Mouse (Mus musculus) layer of hippocampus, postnatal 14 days (tissue): Measurements from ENCODE around the gene Gm3159. TPM values are rescaled to one million over a fixed set of nuclear protein-coding genes. Genes with fewer than 3 reads are reported as not detected.
"Not testable (repeated sequence)": the region's sequence is repeated elsewhere in the genome, so short reads cannot be mapped to it uniquely, and the experiment has no call there.

Source experiments
- DNase-seq, 2 experiments: peaks; one replicate each; pipeline ENCODE4 v3.0.0; 2021 to 2022; ENCODE audit warnings: low spot score in 2 of 2, mixed read lengths in 1 of 2
- long read RNA-seq, 2 experiments: library from polyadenylated mRNA; stranded (forward); transcript quantifications; one replicate each; pipeline ENCODE4 v2.0.0; 2021
- total RNA-seq, 2 experiments: library from RNA; stranded (reverse); gene quantifications; 2 replicates each; pipeline ENCODE4 v1.2.3; 2021

The Gm3159 gene
- not detected for total RNA-seq
- long read RNA-seq, experiment 1, result 0 reads
- long read RNA-seq, experiment 2, result 0 reads

DNA sequence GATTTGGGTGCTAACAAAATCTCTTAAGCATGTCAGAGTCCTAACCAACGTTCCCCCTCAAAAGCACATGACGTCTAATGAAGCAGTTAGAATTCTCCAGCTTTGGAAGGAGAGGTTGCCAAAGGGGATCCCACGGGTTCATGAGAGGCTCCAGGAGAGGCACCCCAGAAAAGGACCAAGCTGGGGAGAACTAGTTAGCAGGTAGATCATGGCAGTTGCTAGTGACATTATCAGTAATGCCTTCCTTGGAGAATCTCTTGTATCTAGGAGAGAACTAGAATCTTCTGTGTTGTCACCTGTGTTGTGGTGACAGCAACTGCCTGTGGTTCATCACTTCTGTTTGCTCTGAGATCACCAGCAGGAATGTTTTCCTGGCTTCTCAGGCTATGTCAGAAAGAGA lies at the start of gene Gm3159:
TSS of gene Gm3159 (plus strand) at position 301 of the 400 bp plus-strand sequence.
- not testable (repeated sequence) for DNase-seq

DNA sequence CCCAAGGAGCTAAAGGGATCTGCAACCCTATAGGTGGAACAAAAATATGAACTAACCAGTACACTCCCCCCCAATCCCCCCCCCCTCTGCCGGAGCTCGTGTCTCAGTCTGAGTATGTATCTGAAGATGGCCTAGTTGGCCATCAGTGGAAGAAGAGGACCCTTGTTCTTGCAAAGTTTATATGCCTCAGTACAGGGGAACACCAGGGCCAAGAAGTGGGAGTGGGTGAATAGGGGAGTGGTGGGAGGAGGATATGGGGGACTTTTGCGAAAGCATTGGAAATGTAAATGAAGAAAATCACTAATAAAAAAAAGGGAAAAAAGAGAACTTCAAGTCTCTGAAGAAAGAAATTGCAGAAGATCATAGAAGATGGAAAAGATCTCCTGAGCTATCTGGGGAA lies 28.3 kb upstream of the Gm3159 start:
- DNase-seq, result not testable (repeated sequence)

DNA sequence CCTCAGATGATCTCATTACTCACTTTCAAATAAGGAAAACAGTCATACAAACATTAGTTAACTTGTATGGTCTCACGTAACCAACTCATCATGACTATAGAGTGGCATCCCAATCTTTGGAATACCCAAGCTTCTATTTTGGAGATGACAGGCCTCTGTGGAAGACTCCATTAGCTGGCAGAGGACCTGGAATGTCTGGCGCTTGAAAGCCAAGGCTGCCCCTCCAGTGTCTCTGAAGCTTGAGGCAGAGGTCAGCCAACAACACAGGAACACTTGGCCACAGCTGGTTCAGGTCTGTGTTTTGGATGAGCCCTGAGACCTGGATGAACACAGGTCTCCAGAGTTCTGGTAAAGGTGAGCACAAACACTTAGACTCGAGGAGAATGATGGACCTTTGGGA lies 27.6 kb upstream of the Gm3159 start:
- DNase-seq, result not testable (repeated sequence)

DNA sequence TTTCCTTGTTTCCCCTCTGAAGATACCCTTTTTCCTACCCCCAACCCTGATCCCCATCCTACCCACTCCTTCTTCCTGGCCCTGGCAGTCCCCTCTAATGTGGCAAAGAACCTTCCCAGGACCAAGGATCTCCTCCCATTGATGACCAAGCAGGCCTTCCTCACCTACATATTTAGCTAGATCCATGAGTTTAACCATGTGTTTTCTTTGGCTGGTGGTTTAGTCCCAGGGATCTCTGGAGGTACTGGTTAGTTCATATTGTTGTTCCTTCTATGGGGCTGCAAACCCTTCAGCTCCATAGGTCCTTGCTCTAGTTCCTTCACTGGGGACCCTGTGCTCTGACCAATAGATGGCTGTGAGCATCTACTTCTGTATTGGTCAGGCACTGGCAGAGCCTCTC lies 19.5 kb upstream of the Gm3159 start:
- DNase-seq, result not testable (repeated sequence)

DNA sequence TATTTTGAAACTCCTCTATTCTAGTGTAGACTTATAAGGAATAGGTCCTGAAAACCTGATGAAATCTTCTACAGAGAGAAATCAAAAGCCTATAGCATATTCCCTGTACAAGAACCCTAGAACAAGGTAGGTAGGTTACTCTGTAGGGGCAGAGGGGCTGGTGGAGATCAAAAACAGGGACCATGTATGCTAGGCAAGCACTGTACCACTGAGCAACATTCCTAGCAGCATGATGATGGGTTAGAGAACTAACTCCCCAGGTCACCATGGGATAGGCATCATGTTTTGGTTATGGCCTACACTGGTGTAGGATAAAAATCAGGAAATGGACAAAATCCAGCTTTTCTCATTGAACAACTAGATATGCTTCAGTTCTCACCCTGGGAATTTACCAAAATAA lies 11.7 kb upstream of the Gm3159 start:
- DNase-seq, result not testable (repeated sequence)

DNA sequence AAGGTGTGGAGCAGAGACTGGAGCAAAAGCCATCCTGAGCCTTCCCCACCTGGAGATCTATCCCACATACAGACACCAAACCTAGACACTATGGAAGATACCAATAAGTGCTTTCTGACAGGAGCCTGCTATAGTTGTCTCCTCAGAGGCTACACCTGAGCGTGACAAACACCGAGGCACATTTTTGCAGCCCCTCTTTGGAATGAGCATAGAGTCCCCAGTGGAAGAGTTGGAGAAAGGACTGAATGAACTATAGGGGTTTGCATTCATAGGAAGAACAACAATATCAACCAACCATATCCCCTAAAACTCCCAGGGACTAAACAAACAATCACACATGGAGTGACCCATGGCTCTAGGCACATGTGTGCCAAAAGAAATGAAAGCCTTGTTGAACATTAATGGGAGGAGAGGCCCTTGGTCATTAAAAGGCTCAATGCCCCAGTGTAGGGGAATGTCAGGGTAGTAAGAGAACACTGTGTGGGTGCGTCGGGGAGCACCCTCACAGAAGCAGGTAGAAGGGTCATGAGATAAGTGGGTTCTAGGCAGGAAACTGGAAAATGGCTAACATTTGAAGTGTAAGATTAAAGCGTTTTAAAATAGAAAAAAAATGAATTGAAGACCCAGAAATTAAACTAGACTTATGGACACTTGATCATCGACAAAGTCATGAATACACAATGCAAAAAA lies 4.3 kb upstream of the Gm3159 start:
- not testable (repeated sequence) for DNase-seq

DNA sequence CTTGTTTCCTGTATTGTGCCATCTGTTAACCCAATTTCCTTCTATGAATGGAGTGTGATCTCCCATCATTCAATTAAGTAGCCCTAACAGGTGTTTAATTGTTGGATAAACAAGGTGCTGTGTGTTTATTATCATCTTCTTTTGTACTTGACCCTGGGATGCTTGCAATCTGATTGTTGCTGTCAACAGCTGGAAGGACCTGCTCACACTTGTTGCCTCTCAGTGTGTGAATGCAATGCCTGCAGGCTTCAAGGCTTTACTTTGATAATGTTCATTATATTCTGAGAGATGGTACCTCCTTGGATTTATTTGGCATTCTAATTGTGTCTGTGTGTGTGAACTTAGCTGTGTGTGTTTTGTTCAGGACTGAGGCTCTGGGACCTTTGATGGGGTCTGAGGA lies 1.3 kb downstream of the Gm3159 start:
- DNase-seq, result not testable (repeated sequence)

DNA sequence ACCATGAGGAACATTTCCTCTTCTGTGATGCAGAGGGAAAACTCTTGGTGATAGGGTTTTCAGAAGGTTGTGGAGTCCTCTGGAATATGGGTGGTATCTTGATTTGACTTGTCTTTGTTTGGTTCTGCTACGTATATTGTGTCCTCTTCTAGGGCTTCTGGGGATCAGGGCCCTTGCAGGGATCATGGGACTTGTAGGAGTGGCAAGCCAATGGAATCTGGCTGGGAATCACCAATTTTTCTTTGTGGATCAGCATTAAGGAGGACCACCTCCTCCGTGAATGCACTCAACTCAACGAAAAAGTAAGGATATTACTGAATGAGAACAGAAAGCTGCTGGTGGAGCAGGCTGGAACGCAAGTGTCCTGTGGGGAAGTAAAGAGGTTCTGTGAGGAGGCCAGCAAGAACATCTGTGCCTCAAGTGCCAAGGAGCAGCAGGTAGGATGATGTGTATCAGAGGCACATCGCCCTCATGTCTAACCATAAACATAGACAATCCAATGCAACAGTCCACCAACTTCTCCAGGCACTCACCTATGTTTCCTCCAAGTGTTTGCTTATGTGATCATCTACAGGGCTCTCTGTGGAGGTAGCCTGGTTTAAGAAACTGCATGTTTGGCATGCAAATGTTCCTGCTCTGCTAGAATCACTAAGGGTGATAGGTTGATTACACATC lies 2.9 kb downstream of the Gm3159 start:
- not testable (repeated sequence) for DNase-seq

DNA sequence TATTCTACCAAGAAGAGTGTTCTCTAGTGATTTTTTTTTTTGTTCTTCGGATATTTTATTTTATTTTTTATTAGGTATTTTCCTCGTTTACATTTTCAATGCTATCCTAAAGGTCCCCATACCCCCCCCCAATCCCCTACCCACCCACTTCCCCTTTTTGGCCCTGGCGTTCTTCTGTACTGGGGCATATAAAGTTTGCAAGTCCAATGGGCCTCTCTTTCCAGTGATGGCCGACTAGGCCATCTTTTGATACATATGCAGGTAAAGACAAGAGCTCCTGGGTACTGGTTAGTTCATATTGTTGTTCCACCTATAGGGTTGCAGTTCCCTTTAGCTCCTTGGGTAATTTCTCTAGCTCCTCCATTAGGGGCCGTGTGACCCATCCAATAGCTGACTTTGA lies 3.9 kb downstream of the Gm3159 start:
- DNase-seq, result not testable (repeated sequence)

DNA sequence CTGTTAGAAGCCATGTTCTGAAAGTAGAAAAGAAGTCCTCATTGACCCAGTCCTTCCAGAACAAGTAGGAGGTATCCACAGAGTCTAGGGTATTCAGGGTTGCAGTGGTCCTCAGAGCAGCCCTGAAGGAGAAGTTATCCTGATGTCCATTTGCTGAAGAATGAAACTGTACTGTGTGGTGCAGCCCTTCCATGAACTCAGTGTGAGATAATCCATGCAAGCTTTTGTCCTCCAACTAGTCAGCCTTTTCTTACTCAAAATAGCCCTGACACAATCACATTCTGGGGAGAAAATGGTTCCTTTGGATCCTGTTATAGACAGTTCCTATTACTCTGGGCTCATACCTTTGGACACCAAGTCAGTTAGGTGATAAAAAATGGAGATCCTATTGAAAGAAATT lies 6.5 kb downstream of the Gm3159 start:
- DNase-seq, result not testable (repeated sequence)

DNA sequence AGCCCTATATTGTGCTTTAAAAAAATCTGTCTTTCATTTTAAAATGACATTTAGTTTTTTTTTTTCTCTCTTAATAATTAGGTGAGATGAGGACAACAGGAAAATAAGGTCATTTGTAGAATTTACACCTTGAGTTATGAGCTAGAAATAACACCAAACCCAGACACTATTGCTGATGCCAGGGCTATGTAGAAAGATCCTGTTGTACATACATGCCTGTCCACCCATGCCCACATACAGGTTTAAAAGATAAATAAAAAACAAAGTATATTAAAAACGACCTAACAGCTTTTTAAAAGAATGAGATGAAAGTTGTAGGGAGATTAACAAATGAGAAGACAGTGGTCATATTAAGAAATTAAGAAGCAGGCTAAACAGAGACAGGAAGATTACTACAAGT lies 12.6 kb downstream of the Gm3159 start:
- DNase-seq, result not testable (repeated sequence)

DNA sequence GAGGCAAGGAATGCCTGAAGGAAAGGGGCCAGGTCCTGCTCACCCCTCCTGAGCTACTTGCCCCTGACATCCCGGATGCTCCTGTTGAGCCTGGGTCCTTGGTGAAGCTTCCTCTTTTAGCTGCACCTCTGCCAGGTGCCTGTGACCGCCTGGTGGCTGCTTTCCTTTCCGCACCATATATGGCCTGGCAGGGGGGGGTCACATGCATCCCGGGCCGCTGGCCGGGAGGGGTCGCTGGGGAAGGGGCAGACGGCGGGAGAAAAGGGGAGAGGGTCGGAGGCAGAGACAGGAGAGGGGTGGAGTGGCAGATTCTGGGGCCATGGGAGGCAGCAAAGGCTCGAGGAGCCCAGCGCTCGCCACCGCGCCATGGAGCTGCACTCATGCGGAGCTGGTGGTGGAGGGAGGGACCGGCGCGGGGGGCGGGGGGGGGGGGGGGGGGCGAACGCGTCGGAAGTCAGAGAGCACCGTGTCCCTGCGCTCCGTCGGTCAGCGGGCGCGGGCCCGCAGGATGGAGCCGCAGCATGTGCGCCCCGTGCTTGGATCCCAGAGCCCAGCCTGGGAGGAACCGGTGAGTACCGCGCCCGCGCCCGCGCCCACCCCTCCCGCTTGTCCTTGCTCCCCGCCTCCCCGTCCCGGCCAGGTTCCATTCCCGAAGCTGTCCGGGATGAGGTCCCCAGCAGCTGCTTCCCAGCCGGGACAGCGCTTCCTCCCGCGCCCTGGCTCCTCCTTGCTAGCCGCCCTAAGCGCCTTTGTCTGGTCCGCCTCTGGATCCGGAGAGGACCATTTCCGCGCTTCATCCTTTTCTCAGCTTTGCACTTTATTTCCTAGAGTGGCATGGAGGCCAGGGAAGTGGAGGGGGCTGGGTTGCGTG lies 17.9 kb downstream of the Gm3159 start, which contains the start of gene Gm3164:
TSS of gene Gm3164 (plus strand) at position 484 of the 871 bp plus-strand sequence.
- DNase-seq, result not testable (repeated sequence)

DNA sequence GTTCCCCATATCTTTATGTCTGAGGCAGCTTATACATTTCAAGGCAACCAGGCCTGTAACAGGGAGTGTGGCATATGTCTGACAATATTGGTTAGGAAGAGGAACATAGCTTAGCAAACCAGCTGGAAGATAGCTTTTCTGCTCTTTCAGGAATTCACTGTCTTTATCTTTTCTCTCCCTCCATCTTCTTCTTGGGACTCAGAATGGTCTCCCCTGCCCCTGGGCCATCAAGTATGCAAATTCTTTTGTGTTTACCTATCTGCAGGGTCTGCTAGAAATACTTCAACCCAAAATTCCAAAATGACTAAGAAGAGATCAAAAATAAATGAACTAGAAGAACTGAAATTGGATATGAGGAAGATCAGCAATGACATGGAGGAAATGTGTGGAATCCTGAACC lies 33.4 kb downstream of the Gm3159 start, which contains the start of gene Gm3173:
TSS of gene Gm3173 (plus strand) at position 301 of the 400 bp plus-strand sequence.
- not testable (repeated sequence) for DNase-seq

Other genes starting within 250 kb of the Gm3159 start
- not detected for gene Gm3127, start 232.5 kb upstream of the Gm3159 start, total RNA-seq
- gene Gm2974, start 214.9 kb upstream of the Gm3159 start, total RNA-seq, result 1 to 10 TPM in 1 of 2 experiments, under 1 TPM in 1; 0.95 to 1.7 TPM
- gene Gm3138, start 147.9 kb upstream of the Gm3159 start, total RNA-seq, result not detected
- gene Gm3149, start 80.2 kb upstream of the Gm3159 start, total RNA-seq, result not detected
- gene 2610042L04Rik, start 62.8 kb upstream of the Gm3159 start, total RNA-seq, result 1 to 10 TPM in 1 of 2 experiments, under 1 TPM in 1; 0.55 to 1.4 TPM
- gene Gm3164, start 17.9 kb downstream of the Gm3159 start, total RNA-seq, result 1 to 10 TPM in 1 of 2 experiments, under 1 TPM in 1; 0.74 to 1.4 TPM
- gene Gm3173, start 33.5 kb downstream of the Gm3159 start, total RNA-seq, result 1 to 10 TPM in 1 of 2 experiments, not detected in 1; 4.2 TPM
- gene Gm3182, start 84.2 kb downstream of the Gm3159 start, total RNA-seq, result not detected
- gene Gm3047, start 157.9 kb downstream of the Gm3159 start, total RNA-seq, result not detected
- 1 to 10 TPM in 1 of 2 experiments, under 1 TPM in 1; 0.41 to 1.0 TPM for gene Gm8159, start 234.8 kb downstream of the Gm3159 start, total RNA-seq